Mouse (Mus musculus) lung, postnatal 25 days (tissue): Measurements from ENCODE around the gene Brms1.
A peak's percentile ranks its signal among the peaks of the same experiment; 100 is the strongest.
"Not testable (repeated sequence)": the region's sequence is repeated elsewhere in the genome, so short reads cannot be mapped to it uniquely, and the experiment has no call there.

Experiments used
- DNase-seq: peaks from one replicate; pipeline ENCODE4 v3.0.0; 2022; ENCODE audit warnings: low spot score

The Brms1 gene

DNA sequence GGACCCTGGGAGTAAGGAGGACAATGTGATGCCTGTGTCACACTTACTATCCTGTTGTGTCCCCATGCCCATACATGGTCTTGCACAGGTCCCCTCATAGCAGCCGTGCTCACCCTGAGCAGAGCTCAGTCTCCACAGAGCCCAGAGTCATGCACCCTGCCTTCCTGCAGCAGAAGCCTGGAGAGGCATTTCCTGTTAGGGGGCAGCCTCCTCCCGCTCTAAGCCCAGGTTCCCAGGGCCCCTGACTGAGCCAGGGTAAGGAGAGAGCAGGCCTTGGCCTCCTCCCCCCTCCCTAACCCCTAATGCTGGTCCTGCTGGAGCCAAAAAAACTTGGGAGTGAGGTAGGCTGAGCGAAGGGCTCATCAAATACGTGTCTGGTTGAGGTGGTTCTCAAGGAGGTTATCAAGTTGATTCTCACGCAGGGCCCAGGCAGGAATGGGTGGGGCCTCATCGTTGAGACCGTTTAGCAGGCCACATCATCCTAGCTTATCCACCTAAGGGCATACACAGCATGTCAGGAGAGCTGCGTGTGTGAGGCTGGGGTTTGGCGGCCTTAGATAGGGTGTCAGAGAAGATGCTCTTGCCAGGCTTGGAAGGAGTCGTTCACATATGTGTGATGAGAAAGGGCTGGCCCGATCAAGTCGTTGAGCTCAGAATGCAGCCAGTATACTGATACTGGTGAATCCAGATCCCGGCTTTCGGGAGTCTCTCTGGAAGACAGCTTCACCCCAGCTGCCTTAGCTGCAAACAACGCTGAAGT lies 26.1 kb downstream of the Brms1 start:
- no peak for DNase-seq

DNA sequence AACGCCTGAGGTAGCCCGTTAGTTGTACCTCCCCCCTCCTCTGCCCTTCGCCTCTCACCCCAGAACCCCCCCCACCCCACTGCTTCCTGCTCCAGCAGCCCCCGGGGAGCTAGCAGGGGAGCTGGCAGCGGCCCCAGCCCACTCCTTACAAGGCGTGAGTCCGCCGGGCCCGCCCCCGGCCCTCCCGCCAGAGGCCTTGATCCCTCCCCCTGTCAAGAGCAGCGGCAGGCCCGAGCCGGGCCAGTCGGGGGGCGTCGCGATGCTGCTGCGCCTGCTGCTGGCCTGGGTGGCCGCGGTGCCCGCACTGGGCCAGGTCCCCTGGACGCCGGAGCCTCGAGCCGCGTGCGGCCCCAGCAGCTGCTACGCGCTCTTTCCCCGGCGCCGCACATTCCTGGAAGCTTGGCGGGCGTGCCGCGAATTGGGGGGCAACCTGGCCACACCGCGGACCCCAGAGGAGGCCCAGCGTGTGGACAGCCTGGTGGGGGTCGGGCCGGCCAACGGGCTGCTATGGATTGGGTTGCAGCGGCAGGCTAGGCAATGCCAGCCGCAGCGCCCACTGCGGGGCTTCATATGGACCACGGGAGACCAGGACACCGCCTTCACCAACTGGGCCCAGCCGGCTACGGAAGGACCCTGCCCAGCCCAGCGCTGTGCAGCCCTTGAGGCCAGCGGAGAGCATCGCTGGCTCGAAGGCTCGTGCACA lies 26.9 kb downstream of the Brms1 start, which contains the start of gene Cd248:
Cd248 (plus strand) TSS at position 212 of the 703 bp plus-strand sequence.
- DNase-seq: no peak

DNA sequence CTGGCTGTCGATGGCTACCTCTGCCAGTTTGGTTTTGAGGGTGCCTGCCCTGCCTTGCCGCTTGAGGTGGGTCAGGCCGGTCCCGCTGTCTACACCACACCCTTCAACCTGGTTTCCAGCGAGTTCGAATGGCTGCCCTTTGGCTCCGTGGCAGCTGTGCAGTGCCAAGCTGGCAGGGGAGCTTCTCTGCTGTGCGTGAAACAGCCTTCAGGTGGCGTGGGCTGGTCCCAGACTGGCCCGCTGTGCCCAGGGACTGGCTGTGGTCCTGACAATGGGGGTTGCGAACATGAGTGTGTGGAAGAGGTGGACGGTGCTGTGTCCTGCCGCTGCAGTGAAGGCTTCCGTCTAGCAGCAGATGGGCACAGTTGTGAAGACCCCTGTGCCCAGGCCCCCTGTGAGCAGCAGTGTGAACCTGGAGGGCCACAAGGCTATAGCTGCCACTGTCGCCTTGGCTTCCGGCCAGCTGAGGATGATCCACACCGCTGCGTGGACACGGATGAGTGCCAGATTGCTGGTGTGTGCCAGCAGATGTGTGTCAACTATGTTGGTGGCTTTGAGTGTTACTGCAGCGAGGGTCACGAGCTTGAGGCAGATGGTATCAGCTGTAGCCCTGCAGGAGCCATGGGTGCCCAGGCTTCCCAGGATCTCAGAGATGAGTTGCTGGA lies 27.5 kb downstream of the Brms1 start:
- DNase-seq: no peak

DNA sequence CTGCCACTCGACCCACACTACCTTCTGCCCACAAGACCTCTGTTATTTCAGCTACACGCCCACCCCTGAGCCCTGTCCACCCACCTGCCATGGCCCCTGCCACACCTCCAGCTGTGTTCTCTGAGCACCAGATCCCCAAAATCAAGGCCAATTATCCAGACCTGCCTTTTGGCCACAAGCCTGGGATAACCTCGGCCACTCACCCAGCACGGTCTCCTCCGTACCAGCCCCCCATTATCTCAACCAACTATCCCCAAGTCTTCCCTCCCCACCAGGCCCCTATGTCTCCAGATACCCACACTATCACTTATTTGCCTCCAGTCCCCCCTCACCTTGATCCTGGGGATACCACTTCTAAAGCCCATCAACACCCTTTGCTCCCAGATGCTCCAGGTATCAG lies 28.3 kb downstream of the Brms1 start:
- DNase-seq: no peak

DNA sequence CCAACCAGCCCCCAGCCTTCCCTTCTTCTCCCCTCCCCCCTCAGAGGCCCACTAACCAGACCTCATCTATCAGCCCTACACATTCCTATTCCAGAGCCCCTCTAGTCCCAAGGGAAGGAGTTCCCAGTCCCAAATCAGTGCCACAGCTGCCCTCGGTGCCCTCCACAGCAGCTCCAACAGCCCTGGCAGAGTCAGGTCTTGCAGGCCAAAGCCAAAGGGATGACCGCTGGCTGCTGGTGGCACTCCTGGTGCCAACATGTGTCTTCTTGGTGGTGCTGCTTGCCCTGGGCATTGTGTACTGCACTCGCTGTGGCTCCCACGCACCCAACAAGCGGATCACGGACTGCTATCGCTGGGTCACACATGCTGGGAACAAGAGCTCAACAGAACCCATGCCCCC lies 28.8 kb downstream of the Brms1 start:
- no peak for DNase-seq

DNA sequence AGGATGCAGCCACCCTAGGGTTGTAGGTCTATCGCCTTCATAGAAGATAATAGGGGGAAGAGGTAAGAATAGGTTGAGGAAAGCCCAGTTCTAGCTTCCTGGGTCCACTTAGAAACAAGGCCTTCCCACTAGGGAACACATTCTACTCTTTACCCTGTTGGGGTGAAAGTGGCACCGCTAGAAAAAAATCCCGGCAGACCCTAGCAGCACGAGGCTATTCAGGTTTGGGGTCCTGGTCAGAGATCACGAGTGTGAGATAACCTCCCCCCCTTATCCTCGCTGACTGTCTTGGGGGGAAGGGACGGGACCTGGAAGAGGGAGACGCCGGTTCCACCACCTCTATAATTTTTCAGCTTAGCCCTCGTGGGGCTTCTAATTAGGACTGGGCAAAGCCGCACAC lies 29.9 kb downstream of the Brms1 start:
- no peak for DNase-seq

DNA sequence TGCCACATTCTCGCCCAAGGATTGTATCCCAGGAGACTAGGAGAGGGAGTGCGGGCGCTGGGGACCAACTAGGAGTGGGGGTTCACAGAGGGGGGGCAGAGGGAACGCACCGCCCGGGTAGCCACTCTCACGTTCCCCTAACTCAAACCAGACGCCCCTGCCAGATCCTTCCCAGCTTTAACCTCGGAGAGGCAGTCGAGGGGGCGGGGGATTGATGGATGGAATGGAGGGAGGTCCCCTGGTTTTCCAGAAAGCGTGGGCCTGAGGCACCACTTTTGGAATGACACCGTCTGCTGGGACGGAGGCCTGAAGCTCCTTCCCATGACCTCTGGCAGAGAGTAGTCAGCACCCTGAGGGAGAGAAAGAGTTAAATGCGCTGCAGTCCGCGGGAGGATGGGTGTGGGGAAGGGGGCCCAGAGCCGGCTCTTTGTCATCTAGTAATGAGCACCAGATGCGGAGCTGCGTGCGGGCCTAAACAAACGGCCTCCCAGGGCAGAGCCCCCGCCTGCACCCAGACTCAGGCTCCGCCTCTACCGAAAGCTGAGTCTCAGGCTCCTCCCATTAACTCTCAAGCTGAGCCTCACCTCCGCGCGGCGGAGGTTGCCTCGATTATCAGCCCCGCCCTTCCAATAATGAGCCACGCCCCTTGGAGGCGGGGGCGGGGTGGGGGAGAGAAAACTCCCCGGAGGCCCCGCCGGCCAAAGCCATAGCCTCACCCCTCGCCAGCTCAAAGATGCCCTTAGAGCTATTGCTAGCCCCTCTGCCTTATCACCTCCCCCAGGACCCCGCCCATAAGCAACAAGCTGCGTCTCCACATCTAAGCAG lies 30.6 kb downstream of the Brms1 start:
- peak; percentile 74 for DNase-seq

DNA sequence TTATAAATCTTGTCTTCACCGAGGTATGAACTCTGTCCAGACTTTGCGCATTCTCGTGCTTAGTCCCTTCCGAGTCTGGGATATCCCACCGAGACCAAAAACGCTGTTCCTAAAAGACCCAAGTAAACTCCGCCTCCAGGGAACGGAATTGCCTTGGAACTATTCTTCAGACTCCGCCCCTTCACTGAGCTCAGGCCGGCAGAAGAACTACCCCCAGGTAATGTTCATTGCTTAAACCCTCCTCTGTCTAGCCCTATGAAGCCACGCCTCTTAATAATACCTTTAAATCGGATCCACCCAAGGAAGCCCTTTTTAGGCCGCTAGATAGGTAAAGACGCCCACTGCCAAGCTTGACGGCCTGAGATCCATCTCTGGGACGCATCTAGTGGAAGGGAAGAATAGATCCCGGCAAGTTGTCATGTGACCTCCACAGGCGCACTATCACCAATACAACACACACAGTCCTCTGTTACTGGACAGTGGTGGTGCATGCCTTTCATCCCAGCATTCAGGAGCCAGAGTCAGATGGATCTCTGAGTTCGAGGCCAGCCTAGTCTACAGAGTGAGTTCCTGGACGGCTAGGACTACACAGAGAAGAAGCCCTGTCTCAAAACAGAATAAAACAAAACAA lies 31.4 kb downstream of the Brms1 start:
- no peak for DNase-seq

DNA sequence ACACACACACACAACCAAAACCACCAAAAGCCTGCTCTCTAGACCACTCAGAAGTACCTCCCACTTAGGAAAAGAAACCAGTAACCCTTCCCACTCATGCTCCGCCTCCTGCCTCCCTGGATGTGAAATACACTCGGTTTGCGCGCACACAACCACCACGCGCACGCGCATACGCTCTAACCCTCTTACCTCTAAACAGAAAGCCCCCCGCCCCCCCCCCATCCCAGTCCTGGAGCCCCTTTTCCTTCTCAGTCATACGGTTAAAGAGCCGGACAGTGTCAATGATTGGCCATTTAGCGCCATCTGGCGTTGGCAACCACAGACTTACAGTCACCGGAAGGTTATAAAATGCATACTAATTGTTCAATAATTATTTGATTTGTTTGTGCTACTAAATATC lies 31.9 kb downstream of the Brms1 start:
- peak; percentile 48 for DNase-seq

DNA sequence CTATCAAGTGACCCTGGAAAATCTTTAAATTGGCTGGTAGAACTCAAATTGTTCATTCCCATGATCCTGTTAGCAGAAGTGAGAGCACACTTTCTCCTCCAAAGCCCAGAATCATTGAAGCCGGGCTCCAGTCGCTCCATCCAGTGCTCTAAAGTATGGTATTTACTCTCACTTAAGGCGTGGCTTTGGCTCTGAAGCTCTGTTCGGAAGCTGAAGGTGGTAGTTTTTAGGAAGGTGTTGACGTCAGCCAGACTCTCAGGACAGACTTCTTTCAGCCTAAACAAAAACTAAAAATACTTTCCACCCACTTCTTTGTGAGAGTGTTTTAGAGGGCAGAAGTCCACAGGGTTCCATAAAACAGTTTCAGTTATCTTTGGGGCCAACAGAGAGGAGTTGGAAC lies 32.4 kb downstream of the Brms1 start:
- DNase-seq: no peak

DNA sequence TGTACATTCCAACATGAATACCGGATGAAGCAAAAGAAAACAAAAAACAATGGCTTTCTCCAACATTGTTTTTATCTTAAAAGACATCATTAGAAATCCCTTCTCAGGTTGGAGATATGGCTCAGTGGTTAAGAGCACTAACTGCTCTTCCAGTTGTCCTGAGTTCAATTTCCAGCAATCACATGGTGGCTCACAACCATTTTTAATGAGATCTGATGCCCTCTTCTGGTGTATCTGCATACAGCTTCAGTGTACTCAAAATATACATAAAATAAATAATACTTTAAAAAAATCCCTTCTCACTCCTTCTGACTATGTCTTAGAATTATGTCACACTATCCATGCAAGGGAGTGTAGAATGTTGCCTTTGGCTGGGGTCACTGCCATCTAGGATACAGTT lies 38.1 kb downstream of the Brms1 start:
- DNase-seq: no peak

DNA sequence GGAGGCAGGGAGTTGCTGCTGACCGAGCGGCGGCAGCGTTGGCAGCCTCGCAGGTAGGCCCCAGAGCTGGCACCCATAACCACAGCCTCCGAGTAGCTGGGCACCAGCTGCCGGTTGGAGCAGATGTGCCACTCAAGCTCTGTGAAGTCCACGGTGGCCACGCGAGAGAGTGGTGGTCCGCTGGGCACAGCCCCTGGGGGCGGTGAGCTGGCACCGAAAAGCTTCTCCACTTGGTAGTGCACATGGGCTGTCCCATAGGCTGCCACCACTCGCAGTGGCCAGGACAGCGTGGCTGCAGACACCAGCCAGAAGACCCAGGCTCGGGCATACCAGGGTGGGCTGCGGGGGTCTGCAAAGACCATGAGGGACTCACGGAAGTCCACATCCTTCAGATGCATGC lies 40.9 kb downstream of the Brms1 start:
- DNase-seq: no peak

DNA sequence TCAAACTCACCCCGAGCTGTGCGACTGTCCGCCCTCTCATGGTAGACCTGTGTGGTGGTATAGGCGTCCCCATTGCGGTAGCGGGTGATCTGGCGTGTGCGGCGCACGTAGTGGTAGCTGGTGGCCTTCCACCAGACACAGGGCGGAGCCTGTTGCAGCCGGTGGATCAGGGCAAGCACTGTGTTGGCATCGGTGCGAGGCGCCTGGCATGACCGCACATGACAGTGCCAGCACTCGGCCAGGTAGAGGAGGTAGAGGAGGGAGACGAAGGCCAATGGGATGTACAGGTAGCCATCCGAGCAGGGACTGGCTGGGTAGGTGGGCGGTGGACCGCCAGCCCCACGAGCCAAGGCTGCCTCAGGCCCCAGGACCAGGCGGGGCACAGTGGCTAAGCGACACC lies 41.4 kb downstream of the Brms1 start:
- DNase-seq: no peak

DNA sequence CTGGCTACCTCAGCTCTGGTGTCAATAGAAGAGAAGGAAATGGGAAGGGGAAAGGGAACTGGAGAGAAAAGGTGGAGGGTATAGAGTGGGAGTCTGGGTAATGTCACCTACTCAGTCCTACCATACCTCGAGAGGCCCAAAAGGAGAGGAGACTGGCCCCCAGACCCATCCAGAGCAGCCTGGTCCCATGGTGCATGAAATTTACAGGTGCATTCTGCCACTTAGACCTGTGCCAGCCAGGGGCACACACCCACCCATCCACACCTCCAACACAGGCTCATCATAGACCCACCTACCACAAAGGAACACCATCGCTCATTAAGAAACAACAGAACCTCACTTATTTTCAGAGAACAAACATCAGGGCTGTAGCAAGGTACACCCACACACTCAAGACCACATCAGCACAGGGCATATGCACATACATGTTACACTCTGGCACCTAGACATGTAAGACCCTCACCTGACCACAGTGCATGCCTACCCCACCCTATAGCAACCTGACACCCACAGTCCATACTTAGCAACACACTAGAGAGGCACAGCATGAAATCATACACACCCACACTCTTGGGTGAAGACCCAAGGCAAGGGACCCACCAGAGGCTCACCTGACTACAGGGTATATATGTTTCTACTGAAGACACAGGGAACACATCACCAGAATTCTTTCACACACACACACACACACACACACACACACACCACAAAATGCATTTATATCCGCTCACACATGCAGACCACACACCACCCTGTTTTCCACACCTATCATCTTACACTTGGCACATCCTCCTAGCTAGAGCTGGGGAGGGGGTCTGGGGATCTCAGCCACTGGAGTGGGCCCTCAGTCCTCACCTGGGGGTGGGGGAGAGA lies 43.0 kb downstream of the Brms1 start:
- DNase-seq: no peak

DNA sequence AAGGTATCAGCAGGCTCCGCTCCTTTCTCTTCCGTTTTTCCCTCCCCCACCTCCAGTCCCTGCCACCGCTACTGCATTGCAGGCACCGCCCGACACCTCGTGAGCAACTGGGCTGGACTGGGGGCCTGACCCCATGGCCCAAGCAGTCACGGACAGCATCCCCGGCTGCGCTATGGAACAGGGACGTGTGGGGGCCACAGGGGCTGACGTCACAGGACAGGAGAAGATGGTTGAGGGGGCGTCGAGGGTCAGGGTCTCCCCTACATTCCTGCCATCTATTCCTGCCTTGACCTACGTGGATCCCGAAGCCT lies 43.6 kb downstream of the Brms1 start:
- no peak for DNase-seq

DNA sequence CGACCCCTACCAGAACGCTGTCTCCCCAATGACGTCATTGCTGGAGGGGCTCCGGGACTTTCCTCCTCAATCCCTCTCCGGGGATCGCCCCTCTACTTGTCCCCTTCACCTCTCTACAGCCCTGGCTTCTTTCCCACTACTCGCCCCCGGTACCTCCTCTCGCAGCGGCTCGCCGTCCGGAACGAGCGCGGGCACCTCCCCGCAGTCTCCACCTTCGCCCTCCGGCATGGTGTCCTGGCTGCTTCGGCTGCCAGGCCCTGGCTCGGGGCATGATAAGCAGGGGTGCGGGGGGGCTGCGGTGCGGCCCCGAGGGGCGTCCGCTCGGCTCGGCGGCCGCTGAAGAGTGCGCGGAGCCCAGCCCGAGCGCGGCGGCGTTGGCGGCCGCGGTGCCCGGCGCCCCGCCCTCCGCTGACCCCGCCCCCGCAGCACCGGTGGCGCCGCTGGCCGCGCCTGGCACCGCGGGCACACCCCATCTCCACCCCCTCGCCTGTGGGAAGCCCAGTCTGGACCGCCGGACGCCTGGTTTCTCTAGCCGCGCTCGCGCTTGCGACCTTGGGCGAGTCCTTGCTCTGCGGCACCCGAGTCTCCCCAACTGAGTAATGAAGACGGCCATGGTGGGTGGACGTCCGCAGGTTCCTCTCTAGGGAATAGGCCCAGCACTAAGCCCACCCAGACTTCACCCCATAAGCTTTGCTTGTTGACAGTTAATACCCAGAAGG lies 44.1 kb downstream of the Brms1 start, which contains the start of gene Tmem151a:
Tmem151a (minus strand) TSS at position 387 of the 719 bp plus-strand sequence.
- no peak for DNase-seq

DNA sequence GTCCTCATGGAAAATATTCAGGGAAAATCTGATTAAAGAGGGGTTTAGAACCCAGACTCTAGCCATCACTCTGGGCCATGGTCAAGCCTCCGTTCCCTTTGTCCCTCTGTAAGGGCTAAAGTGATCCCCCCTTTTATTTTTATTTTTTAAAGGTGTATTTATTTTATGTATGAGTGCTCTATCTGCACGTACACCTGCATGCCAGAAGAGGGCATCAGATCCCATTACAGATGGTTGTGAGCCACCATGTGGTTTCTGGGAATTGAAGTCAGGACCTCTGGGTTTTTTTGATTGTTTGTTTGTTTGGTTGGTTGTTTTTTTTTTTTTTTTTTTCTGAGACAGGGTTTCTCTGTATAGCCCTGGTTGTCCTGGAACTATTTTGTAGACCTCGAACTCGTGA lies 45.4 kb downstream of the Brms1 start:
- DNase-seq: not testable (repeated sequence)

DNA sequence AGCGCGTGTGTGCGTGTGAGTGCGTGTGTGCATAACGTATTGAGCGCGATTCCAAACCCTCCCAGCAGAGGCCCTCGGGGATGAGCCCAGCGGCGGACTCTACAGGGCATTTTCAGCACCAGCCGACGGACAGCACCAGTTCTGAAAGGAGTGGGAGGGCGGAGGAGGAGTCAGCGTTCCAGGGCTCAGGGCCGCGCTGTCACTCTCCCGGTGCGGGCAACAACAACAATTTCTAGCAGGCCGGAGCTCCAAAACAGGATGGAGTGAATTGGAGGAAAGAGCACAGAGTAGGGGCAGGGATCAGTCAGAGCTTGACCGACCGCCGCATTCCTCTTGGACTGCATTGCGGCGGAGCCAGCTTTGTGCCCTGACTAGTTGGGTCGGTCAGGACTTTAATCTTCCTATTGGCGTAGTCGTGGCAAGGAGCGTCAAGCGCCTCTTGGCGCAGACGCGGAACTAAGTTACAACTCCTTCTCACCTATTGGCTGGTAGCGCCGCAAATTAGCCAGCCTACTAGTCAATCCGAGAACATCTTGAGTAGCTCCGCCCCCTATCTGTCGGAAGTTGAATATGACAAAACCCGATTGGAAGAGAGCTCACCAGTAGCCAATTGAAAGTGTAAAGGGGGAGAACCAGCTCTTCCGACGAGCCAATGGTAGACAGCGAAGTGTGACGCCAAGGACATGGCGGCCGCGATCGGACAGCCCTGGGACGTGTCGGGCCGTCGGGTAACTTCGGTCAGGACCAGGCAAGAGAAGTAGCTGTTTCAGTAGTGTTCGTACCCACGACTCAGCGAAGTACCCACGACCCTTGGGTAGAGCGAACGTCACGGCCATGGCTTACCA lies 47.0 kb downstream of the Brms1 start, which contains the start of gene Yif1a:
Yif1a (plus strand) TSS at position 655 of the 845 bp plus-strand sequence.
- peak; percentile 99 for DNase-seq

DNA sequence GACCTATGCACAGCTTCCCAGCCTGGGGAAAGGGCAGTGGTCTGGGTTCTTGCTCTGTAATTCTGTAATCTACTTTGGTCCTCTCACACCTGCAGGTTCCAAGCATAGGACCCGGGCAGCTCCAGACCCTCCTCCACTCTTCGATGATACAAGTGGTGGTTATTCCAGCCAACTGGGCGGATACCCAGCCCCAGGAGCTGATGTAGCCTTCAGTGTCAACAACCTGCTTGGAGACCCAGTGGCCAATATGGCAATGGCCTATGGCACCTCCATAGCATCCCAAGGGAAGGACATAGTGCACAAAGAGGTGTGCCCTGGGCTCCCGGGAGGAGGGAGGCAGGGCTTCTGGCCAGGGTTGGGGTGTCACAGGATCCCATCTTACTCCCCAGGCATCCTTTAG lies 48.2 kb downstream of the Brms1 start:
- DNase-seq: no peak
